Mouse (Mus musculus): ENCODE measurements around the gene 9130008F23Rik. TPM values are rescaled to one million over a fixed set of nuclear protein-coding genes. Genes with fewer than 3 reads are reported as not detected.

The 9130008F23Rik gene
- polyA plus RNA-seq, 1 experiment from 2014 or later = 7.8 TPM

GRCm38 (mm10) chr17:40855065-40855464 lies 25.3 kb downstream of the 9130008F23Rik start:
- H3K9me3 ChIP-seq (ENCODE audit: control insufficient read depth, low read length) = no peaks in the 10 kb centered on the region
- no peak for ATAC-seq
- H3K27me3 ChIP-seq (replicated peaks; ENCODE audit: control insufficient read depth, insufficient read depth, low read length) = no peaks in the 10 kb centered on the region
- no peak overlapping the region for H3K9ac ChIP-seq (ENCODE audit: low read depth, low read length)
- H3K36me3 ChIP-seq (ENCODE audit: control insufficient read depth, insufficient read depth, low read length) = no peaks in the 10 kb centered on the region
- no peak overlapping the region for H3K4me3 ChIP-seq (ENCODE audit: low read length)
- H3K27ac ChIP-seq (ENCODE audit: low read length) = no peak overlapping the region
- no peak overlapping the region for H3K4me2 ChIP-seq (ENCODE audit: low read depth, low read length)
- H3K4me1 ChIP-seq (ENCODE audit: control insufficient read depth, insufficient read depth, low read length) = no peaks in the 10 kb centered on the region

GRCm38 (mm10) chr17:40837308-40837707 lies 43.1 kb downstream of the 9130008F23Rik start:
- peak; percentile 73 for ATAC-seq
- Histone ChIP-seq H3K36me3 (ENCODE audit: control insufficient read depth, insufficient read depth, low read length) (no peaks in the 10 kb centered on the region), H3K27me3 (replicated peaks; ENCODE audit: control insufficient read depth, insufficient read depth, low read length) (no peaks in the 10 kb centered on the region), H3K9me3 (ENCODE audit: control insufficient read depth, low read length) (no peaks in the 10 kb centered on the region), H3K4me1 (ENCODE audit: control insufficient read depth, insufficient read depth, low read length) (no peaks in the 10 kb centered on the region), H3K4me3 (ENCODE audit: low read length) (no peak overlapping the region), H3K27ac (ENCODE audit: low read length) (no peak overlapping the region), H3K4me2 (ENCODE audit: low read depth, low read length) (no peak overlapping the region), H3K9ac (ENCODE audit: low read depth, low read length) (no peak overlapping the region)

GRCm38 (mm10) chr17:40831870-40832269 lies 48.5 kb downstream of the 9130008F23Rik start:
- 46% methylated on average over 2 of the region's 2 CpGs for WGBS
- Histone ChIP-seq H3K27ac (ENCODE audit: low read length) (no peak overlapping the region), H3K4me3 (ENCODE audit: low read length) (no peak overlapping the region), H3K36me3 (ENCODE audit: control insufficient read depth, insufficient read depth, low read length) (no peaks in the 10 kb centered on the region), H3K9ac (ENCODE audit: low read depth, low read length) (no peak overlapping the region), H3K4me1 (ENCODE audit: control insufficient read depth, insufficient read depth, low read length) (no peaks in the 10 kb centered on the region), H3K4me2 (ENCODE audit: low read depth, low read length) (no peak overlapping the region), H3K9me3 (ENCODE audit: control insufficient read depth, low read length) (no peaks in the 10 kb centered on the region), H3K27me3 (replicated peaks; ENCODE audit: control insufficient read depth, insufficient read depth, low read length) (no peaks in the 10 kb centered on the region)
- no peak for ATAC-seq

Other genes starting within 250 kb of the 9130008F23Rik start
- gene Esp3, start 248.5 kb downstream of the 9130008F23Rik start, polyA plus RNA-seq (2015; fragmentation: Nextera tagmentation; extraction: Ambion mirVana) = not detected in 2 replicates
- not detected in 2 replicates for gene Esp1, start 153.4 kb downstream of the 9130008F23Rik start, polyA plus RNA-seq (2015; fragmentation: Nextera tagmentation; extraction: Ambion mirVana)
- gene Crisp2, start 73.6 kb downstream of the 9130008F23Rik start, polyA plus RNA-seq (2015; fragmentation: Nextera tagmentation; extraction: Ambion mirVana) = 0.10 TPM in 1 of 2 replicates, not detected in the other
- gene Rhag, start 69.4 kb downstream of the 9130008F23Rik start, polyA plus RNA-seq (2015; fragmentation: Nextera tagmentation; extraction: Ambion mirVana) = 1.9 and 4.3 TPM in 2 replicates
- gene Glyatl3, start 33.8 kb upstream of the 9130008F23Rik start, polyA plus RNA-seq (2015; fragmentation: Nextera tagmentation; extraction: Ambion mirVana) = not detected in 2 replicates
- 49.7 and 49.8 TPM in 2 replicates for gene Mut, start 54.1 kb upstream of the 9130008F23Rik start, polyA plus RNA-seq (2015; fragmentation: Nextera tagmentation; extraction: Ambion mirVana)
- gene Cenpq, start 54.5 kb upstream of the 9130008F23Rik start, polyA plus RNA-seq (2015; fragmentation: Nextera tagmentation; extraction: Ambion mirVana) = 16.0 and 17.9 TPM in 2 replicates

All from intestine, embryonic 16.5 days (tissue).